Mouse (Mus musculus) spleen, adult 2 months (tissue): ENCODE data around the gene Gal.

Experiments
- CTCF ChIP-seq: fragments of 200-500 bp; IDR thresholded peaks from 2 replicates; pipeline ENCODE4 v1.5.1; 2011; ENCODE audit warnings: mild to moderate bottlenecking, inconsistent platforms; ENCODE audit not compliant: insufficient read depth, insufficient read length, insufficient replicate concordance; ENCODE audit errors: extremely low read depth
- POLR2A ChIP-seq: fragments of 200-500 bp; IDR thresholded peaks from 2 replicates; pipeline ENCODE4 v1.6.1; 2011; ENCODE audit warnings: low read depth, low read length, inconsistent platforms

DNA sequence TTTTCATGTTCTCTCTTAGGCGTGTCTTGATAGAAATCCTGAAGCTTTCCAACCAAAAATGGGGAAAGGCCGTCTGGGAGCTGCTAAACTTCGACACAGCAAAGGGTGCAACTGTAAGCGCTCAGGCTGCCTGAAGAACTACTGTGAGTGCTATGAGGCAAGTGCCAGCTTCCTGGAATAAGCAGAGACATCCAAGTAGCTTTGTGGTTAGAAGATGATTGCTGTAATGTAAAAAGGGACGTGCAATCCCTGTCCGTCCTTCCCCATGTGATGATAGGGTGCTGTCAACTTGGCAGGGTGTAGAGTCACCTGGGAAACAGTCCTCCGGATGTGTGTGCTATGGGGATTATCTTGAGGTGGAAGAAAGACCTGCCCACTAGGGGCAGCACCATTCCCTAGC is 10.3 kb downstream of the Gal start:
- no peak for TF ChIP-seq POLR2A
- TF ChIP-seq CTCF: no peak
